Mouse (Mus musculus) neural tube, embryonic 11.5 days (tissue): Measurements from ENCODE around the gene Mettl6. TPM values are rescaled to one million over a fixed set of nuclear protein-coding genes. Genes with fewer than 3 reads are reported as not detected.

ENCODE experiments used
- ATAC-seq: fragments of 200-750 bp; cut with Nextera tagmentation; 2 replicates; pipeline ENCODE4 v1.8.0; 2017; ENCODE audit warnings: moderate number of reproducible peaks, mild to moderate bottlenecking, moderate TSS enrichment, moderate library complexity; ENCODE audit not compliant: insufficient read depth, low FRiP score, low TSS enrichment
- DNase-seq: peaks from one replicate; pipeline ENCODE4 v3.0.0-alpha.2; 2015; ENCODE audit warnings: low spot score
- H3K27ac ChIP-seq: fragments of 300-500 bp; sonication (generic); 2 replicates; pipeline ENCODE4 v1.5.1; 2014; ENCODE audit warnings: low read depth, mild to moderate bottlenecking, low read length
- H3K27me3 ChIP-seq: fragments of 300-500 bp; sonication (generic); 2 replicates; pipeline ENCODE4 v1.6.1; 2014; ENCODE audit warnings: mild to moderate bottlenecking, low read length, mixed read lengths; ENCODE audit not compliant: control insufficient read depth, insufficient read depth
- H3K36me3 ChIP-seq: fragments of 300-500 bp; sonication (generic); 2 replicates; pipeline ENCODE4 v1.6.1; 2014; ENCODE audit warnings: mild to moderate bottlenecking, low read length, moderate library complexity, mixed read lengths; ENCODE audit not compliant: control insufficient read depth, insufficient read depth
- H3K4me1 ChIP-seq: fragments of 300-500 bp; sonication (generic); 2 replicates; pipeline ENCODE4 v1.6.1; 2014; ENCODE audit warnings: low read length, mixed read lengths; ENCODE audit not compliant: control insufficient read depth, insufficient read depth
- H3K4me2 ChIP-seq: fragments of 300-500 bp; sonication (generic); 2 replicates; pipeline ENCODE4 v1.6.1; 2014; ENCODE audit warnings: low read depth, mild to moderate bottlenecking, moderate library complexity
- H3K4me3 ChIP-seq: fragments of 300-500 bp; sonication (generic); 2 replicates; pipeline ENCODE4 v1.5.1; 2014; ENCODE audit warnings: low read depth, low read length
- H3K9ac ChIP-seq: fragments of 300-500 bp; sonication (generic); 2 replicates; pipeline ENCODE4 v1.6.1; 2014; ENCODE audit warnings: mild to moderate bottlenecking, low read length
- H3K9me3 ChIP-seq: fragments of 300-500 bp; sonication (generic); 2 replicates; pipeline ENCODE4 v1.6.1; 2016; ENCODE audit warnings: low read length; ENCODE audit not compliant: control insufficient read depth
- WGBS: fragments of 180-500 bp; shearing (Covaris S2); extraction: QIAGEN DNeasy Blood & Tissue Kit; methylation state at CpG from one replicate; pipeline ENCODE4 v1.1.7; 2014; 5-methylcytosine and 5-hydroxymethylcytosine counted together
- polyA plus RNA-seq: library from polyadenylated mRNA; unstranded; fragments of >200 nt; fragmentation: Nextera tagmentation; extraction: Ambion mirVana; gene quantifications from 2 replicates; pipeline ENCODE4 v1.2.1, GENCODE M21; 2014

The Mettl6 gene
- polyA plus RNA-seq, 1 experiment from 2014 or later = 85.6 TPM

- 1% methylated on average over 37 of the region's 37 CpGs for WGBS
- Histone ChIP-seq H3K4me3 (peak within 1 kb of the TSS; percentile 93), H3K4me1 (peaks cover 18% of the 10 kb centered on the region), H3K36me3 (0 out of 2 replicates have a peak, but pooled peaks cover 2% of the 10 kb centered on the region), H3K9me3 (no peaks in the 10 kb centered on the region), H3K27me3 (no peaks in the 10 kb centered on the region), H3K4me2 (peak within 1 kb of the TSS; percentile 96), H3K27ac (peak within 1 kb of the TSS; percentile 80), H3K9ac (peak within 1 kb of the TSS; percentile 93)
- DNase-seq (no peak), ATAC-seq (peak; percentile 50)
Measured at GRCm38 (mm10) chr14:31494349-31494974, 378 bp downstream of the Mettl6 start, which contains the start of gene Eaf1. Gene Eaf1 (plus strand): TSS chr14:31494399.

GRCm38 (mm10) chr14:31493901-31494300, 939 bp downstream of the Mettl6 start:
- Histone ChIP-seq H3K4me1 (peaks cover 18% of the 10 kb centered on the region), H3K4me2 (peak overlapping the region; percentile 79), H3K27ac (no peak overlapping the region), H3K27me3 (no peaks in the 10 kb centered on the region), H3K36me3 (0 out of 2 replicates have a peak, but pooled peaks cover 2% of the 10 kb centered on the region), H3K9ac (peak overlapping the region; percentile 93), H3K9me3 (no peaks in the 10 kb centered on the region), H3K4me3 (peak overlapping the region; percentile 93)
- ATAC-seq (no peak), DNase-seq (no peak)
- WGBS = 42% methylated on average over 9 of the region's 9 CpGs

GRCm38 (mm10) chr14:31488055-31488454, 6.8 kb downstream of the Mettl6 start:
- Histone ChIP-seq H3K4me1 (no peaks in the 10 kb centered on the region), H3K4me3 (no peak overlapping the region), H3K9me3 (no peaks in the 10 kb centered on the region), H3K4me2 (no peak overlapping the region), H3K27ac (no peak overlapping the region), H3K36me3 (peaks cover 23% of the 10 kb centered on the region), H3K27me3 (no peaks in the 10 kb centered on the region), H3K9ac (no peak overlapping the region)
- ATAC-seq (no peak), DNase-seq (no peak)
- WGBS = 95% methylated on average over 6 of the region's 6 CpGs

GRCm38 (mm10) chr14:31486465-31486864, 8.4 kb downstream of the Mettl6 start:
- no peak overlapping the region for H3K4me3 ChIP-seq
- H3K4me1 ChIP-seq = no peaks in the 10 kb centered on the region
- H3K27me3 ChIP-seq = no peaks in the 10 kb centered on the region
- no peaks in the 10 kb centered on the region for H3K9me3 ChIP-seq
- no peak for DNase-seq
- no peak overlapping the region for H3K9ac ChIP-seq
- peaks cover 27% of the 10 kb centered on the region for H3K36me3 ChIP-seq
- no peak overlapping the region for H3K27ac ChIP-seq
- WGBS = 86% methylated on average over 4 of the region's 4 CpGs
- H3K4me2 ChIP-seq = no peak overlapping the region
- no peak for ATAC-seq

DNA sequence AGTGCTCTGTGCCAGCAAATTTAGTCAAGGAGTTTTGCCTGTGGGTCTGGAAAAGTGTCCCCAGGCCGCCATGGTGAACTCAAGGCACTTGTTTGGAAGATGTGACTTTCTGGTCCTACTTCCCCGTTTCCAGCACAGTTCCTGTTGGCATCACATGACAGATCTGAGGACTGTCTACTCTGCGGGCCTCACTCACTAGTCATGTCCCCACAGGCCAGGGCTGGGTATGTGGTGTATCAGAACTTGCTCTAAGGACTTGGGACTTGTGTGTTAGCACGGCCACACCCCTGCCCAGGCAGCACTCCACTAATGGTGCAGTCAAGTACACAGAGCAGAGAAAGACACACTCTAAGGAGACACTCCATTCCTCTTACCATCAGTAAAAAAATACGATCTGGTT, 12.4 kb downstream of the Mettl6 start:
- ATAC-seq = no peak
- H3K36me3 ChIP-seq = peaks cover 29% of the 10 kb centered on the region
- 90% methylated on average over 5 of the region's 5 CpGs for WGBS

GRCm38 (mm10) chr14:31473297-31473696, 21.5 kb downstream of the Mettl6 start:
- no peak for ATAC-seq
- Histone ChIP-seq H3K4me1 (no peaks in the 10 kb centered on the region), H3K4me2 (no peak overlapping the region), H3K4me3 (no peak overlapping the region), H3K9me3 (no peaks in the 10 kb centered on the region), H3K27ac (no peak overlapping the region), H3K27me3 (no peaks in the 10 kb centered on the region), H3K9ac (no peak overlapping the region), H3K36me3 (peaks cover 2% of the 10 kb centered on the region; the same call in 1 of the 2 replicates)
- 84% methylated on average over 2 of the region's 2 CpGs for WGBS
- no peak for DNase-seq

More for the DNA sequence above, 12.4 kb downstream of the Mettl6 start:
- Histone ChIP-seq H3K27me3 (no peaks in the 10 kb centered on the region), H3K9me3 (no peaks in the 10 kb centered on the region), H3K27ac (no peak overlapping the region), H3K9ac (no peak overlapping the region), H3K4me2 (no peak overlapping the region), H3K4me1 (no peaks in the 10 kb centered on the region), H3K4me3 (no peak overlapping the region)
- no peak for DNase-seq

DNA sequence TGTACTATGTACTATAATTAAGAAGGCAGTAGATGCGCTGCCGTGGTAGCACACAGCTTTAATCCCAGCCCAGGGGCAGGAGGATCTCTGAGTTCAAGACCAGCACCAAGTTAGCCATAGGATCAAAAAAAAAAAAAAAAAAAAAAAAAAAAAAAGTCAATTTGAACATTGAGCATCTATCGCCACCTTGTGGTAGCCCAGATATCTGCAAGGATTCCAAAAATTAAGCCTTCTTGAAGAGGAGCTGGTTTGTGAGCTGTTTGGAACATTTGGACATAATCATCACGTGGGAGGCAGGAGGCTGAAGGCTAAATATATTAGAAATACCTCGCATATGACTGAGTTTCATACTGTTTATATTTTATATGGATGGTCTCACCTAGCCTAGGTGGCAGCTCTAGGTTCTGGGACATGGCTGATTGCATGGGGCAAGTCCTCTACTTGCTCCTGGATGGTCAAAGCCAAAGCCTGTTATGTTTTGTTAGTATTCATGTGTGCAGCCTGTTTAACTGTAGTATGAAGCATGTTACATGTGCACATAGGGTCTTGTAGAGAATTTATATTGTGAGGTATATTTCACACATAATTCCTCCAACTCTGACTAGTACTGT, 22.3 kb downstream of the Mettl6 start:
- ATAC-seq (no peak), DNase-seq (peak; percentile 57)
- H3K4me1 ChIP-seq = no peaks in the 10 kb centered on the region
- H3K9me3 ChIP-seq = no peaks in the 10 kb centered on the region
- no peaks in the 10 kb centered on the region for H3K27me3 ChIP-seq
- WGBS = 11% methylated on average over 5 of the region's 5 CpGs
- no peak overlapping the region for H3K9ac ChIP-seq
- no peak overlapping the region for H3K4me3 ChIP-seq
- H3K36me3 ChIP-seq = no peaks in the 10 kb centered on the region
- no peak overlapping the region for H3K4me2 ChIP-seq
- H3K27ac ChIP-seq = no peak overlapping the region

- H3K4me2 ChIP-seq = no peak overlapping the region
- H3K9me3 ChIP-seq = no peaks in the 10 kb centered on the region
- DNase-seq = no peak
- ATAC-seq = no peak
- no peak overlapping the region for H3K9ac ChIP-seq
- H3K27me3 ChIP-seq = no peaks in the 10 kb centered on the region
- no peak overlapping the region for H3K27ac ChIP-seq
- no peaks in the 10 kb centered on the region for H3K36me3 ChIP-seq
- no peaks in the 10 kb centered on the region for H3K4me1 ChIP-seq
- WGBS = 62% methylated on average over 4 of the region's 4 CpGs
- H3K4me3 ChIP-seq = no peak overlapping the region
Measured at GRCm38 (mm10) chr14:31469711-31470110, 25.1 kb downstream of the Mettl6 start.

- no peak for DNase-seq
- Histone ChIP-seq H3K27ac (no peak overlapping the region), H3K4me2 (no peak overlapping the region), H3K9me3 (no peaks in the 10 kb centered on the region), H3K4me3 (no peak overlapping the region), H3K27me3 (no peaks in the 10 kb centered on the region), H3K4me1 (no peaks in the 10 kb centered on the region), H3K9ac (no peak overlapping the region), H3K36me3 (no peaks in the 10 kb centered on the region)
- no peak for ATAC-seq
- 61% methylated on average over 8 of the region's 8 CpGs for WGBS
Measured at GRCm38 (mm10) chr14:31464176-31464575, 30.7 kb downstream of the Mettl6 start.
